Mouse (Mus musculus) stomach, postnatal 0 days (tissue): ENCODE data around the gene Ttll7.

ENCODE experiments used
- CTCF ChIP-seq: IDR thresholded peaks from 2 replicates; pipeline ENCODE4 v1.5.1; 2016; ENCODE audit warnings: antibody characterized with exemption, low read depth, mild to moderate bottlenecking, moderate library complexity
- EP300 ChIP-seq: optimal IDR thresholded peaks from 2 replicates; pipeline ENCODE3; 2016; ENCODE audit warnings: antibody characterized with exemption

GRCm38 (mm10) chr3:146994670-146995415 lies 142.7 kb downstream of the Ttll7 start:
- TF ChIP-seq CTCF (no peak), EP300 (no peak)
